Mouse (Mus musculus) liver, embryonic 16.5 days (tissue): ENCODE measurements around the gene Ampd3. TPM values are rescaled to one million over a fixed set of nuclear protein-coding genes. Genes with fewer than 3 reads are reported as not detected.

ENCODE experiments used
- ATAC-seq: fragments of 200-750 bp; cut with Nextera tagmentation; 2 replicates; pipeline ENCODE4 v1.8.0; 2017; ENCODE audit warnings: low read depth, mild to moderate bottlenecking, moderate number of reproducible peaks, moderate library complexity
- H3K27ac ChIP-seq: fragments of 300-500 bp; sonication (generic); 2 replicates; pipeline ENCODE4 v1.5.1; 2014; ENCODE audit warnings: mild to moderate bottlenecking, low read length
- H3K27me3 ChIP-seq: fragments of 300-500 bp; sonication (generic); 2 replicates; pipeline ENCODE4 v1.6.1; 2014; ENCODE audit warnings: low read depth, low read length, mixed read lengths; ENCODE audit not compliant: control insufficient read depth, insufficient read depth
- H3K36me3 ChIP-seq: fragments of 300-500 bp; sonication (generic); 2 replicates; pipeline ENCODE4 v1.6.1; 2014; ENCODE audit warnings: mild to moderate bottlenecking; ENCODE audit not compliant: control insufficient read depth, insufficient read depth
- H3K4me1 ChIP-seq: fragments of 300-500 bp; sonication (generic); 2 replicates; pipeline ENCODE4 v1.6.1; 2014; ENCODE audit warnings: low read depth, low read length, mixed read lengths; ENCODE audit not compliant: control insufficient read depth
- H3K4me2 ChIP-seq: fragments of 300-500 bp; sonication (generic); 2 replicates; pipeline ENCODE4 v1.6.1; 2014; ENCODE audit warnings: low read depth, low read length, mixed read lengths
- H3K4me3 ChIP-seq: fragments of 300-500 bp; sonication (generic); 2 replicates; pipeline ENCODE4 v1.5.1; 2014; ENCODE audit warnings: low read depth, mild to moderate bottlenecking, low read length
- H3K9ac ChIP-seq: fragments of 300-500 bp; sonication (generic); 2 replicates; pipeline ENCODE4 v1.6.1; 2014; ENCODE audit warnings: low read depth, low read length
- H3K9me3 ChIP-seq: fragments of 300-500 bp; sonication (generic); replicated peaks from 2 replicates; pipeline ENCODE4 v1.6.1; 2016; ENCODE audit warnings: low read length; ENCODE audit not compliant: control insufficient read depth
- WGBS: fragments of 180-500 bp; shearing (Covaris S2); extraction: QIAGEN DNeasy Blood & Tissue Kit; methylation state at CpG from one replicate; pipeline ENCODE4 v1.1.7; 2014; ENCODE audit not compliant: insufficient replicate concordance; 5-methylcytosine and 5-hydroxymethylcytosine counted together
- polyA plus RNA-seq: library from polyadenylated mRNA; unstranded; fragments of >200 nt; fragmentation: Nextera tagmentation; extraction: Ambion mirVana; gene quantifications from 2 replicates; pipeline ENCODE4 v1.2.1, GENCODE M21; 2015

Ampd3 gene
- polyA plus RNA-seq, 1 experiment from 2014 or later = 34.4 TPM

GRCm38 (mm10) chr7:110736914-110737313 lies 31.1 kb upstream of the Ampd3 start:
- WGBS = 29% methylated on average over 2 of the region's 2 CpGs
- no peak overlapping the region for H3K4me3 ChIP-seq
- no peak overlapping the region for H3K27ac ChIP-seq
- H3K9ac ChIP-seq = no peak overlapping the region
- ATAC-seq = no peak
- H3K36me3 ChIP-seq = no peaks in the 10 kb centered on the region
- no peak overlapping the region for H3K4me2 ChIP-seq
- no peaks in the 10 kb centered on the region for H3K4me1 ChIP-seq
- 0 out of 2 replicates have a peak, but pooled peaks cover 2% of the 10 kb centered on the region for H3K9me3 ChIP-seq
- no peaks in the 10 kb centered on the region for H3K27me3 ChIP-seq

GRCm38 (mm10) chr7:110739764-110740163 lies 28.2 kb upstream of the Ampd3 start:
- H3K27me3 ChIP-seq = peaks cover 3% of the 10 kb centered on the region; the same call in 1 of the 2 replicates
- H3K4me3 ChIP-seq = no peak overlapping the region
- no peak overlapping the region for H3K9ac ChIP-seq
- WGBS = 52% methylated on average over 5 of the region's 5 CpGs
- H3K4me2 ChIP-seq = no peak overlapping the region
- ATAC-seq = no peak
- H3K4me1 ChIP-seq = no peaks in the 10 kb centered on the region
- H3K36me3 ChIP-seq = no peaks in the 10 kb centered on the region
- no peak overlapping the region for H3K27ac ChIP-seq
- H3K9me3 ChIP-seq = 0 out of 2 replicates have a peak, but pooled peaks cover 2% of the 10 kb centered on the region

GRCm38 (mm10) chr7:110740188-110740587 lies 27.8 kb upstream of the Ampd3 start:
- Histone ChIP-seq H3K4me2 (no peak overlapping the region), H3K27ac (no peak overlapping the region), H3K4me3 (no peak overlapping the region), H3K36me3 (no peaks in the 10 kb centered on the region), H3K9me3 (0 out of 2 replicates have a peak, but pooled peaks cover 2% of the 10 kb centered on the region), H3K27me3 (peaks cover 3% of the 10 kb centered on the region; the same call in 1 of the 2 replicates), H3K4me1 (no peaks in the 10 kb centered on the region), H3K9ac (no peak overlapping the region)
- no peak for ATAC-seq
- 52% methylated on average over 2 of the region's 2 CpGs for WGBS

GRCm38 (mm10) chr7:110742022-110742421 lies 26.0 kb upstream of the Ampd3 start:
- Histone ChIP-seq H3K4me2 (no peak overlapping the region), H3K36me3 (no peaks in the 10 kb centered on the region), H3K27me3 (peaks cover 3% of the 10 kb centered on the region; the same call in 1 of the 2 replicates), H3K4me3 (no peak overlapping the region), H3K4me1 (no peaks in the 10 kb centered on the region), H3K9ac (no peak overlapping the region), H3K9me3 (no peaks in the 10 kb centered on the region), H3K27ac (no peak overlapping the region)
- ATAC-seq = no peak
- WGBS = 61% methylated on average over 5 of the region's 5 CpGs

- H3K27ac ChIP-seq = no peak overlapping the region
- H3K27me3 ChIP-seq = peaks cover 3% of the 10 kb centered on the region; the same call in 1 of the 2 replicates
- no peaks in the 10 kb centered on the region for H3K9me3 ChIP-seq
- H3K36me3 ChIP-seq = no peaks in the 10 kb centered on the region
- 70% methylated on average over 5 of the region's 5 CpGs for WGBS
- H3K4me3 ChIP-seq = no peak overlapping the region
- H3K9ac ChIP-seq = no peak overlapping the region
- ATAC-seq = no peak
- no peak overlapping the region for H3K4me2 ChIP-seq
- H3K4me1 ChIP-seq = no peaks in the 10 kb centered on the region
Measured at GRCm38 (mm10) chr7:110746087-110746562, 21.9 kb upstream of the Ampd3 start.

GRCm38 (mm10) chr7:110746809-110747208 lies 21.2 kb upstream of the Ampd3 start:
- Histone ChIP-seq H3K27me3 (peaks cover 3% of the 10 kb centered on the region; the same call in 1 of the 2 replicates), H3K36me3 (no peaks in the 10 kb centered on the region), H3K27ac (no peak overlapping the region), H3K4me1 (no peaks in the 10 kb centered on the region), H3K4me2 (no peak overlapping the region), H3K9me3 (no peaks in the 10 kb centered on the region), H3K9ac (no peak overlapping the region), H3K4me3 (no peak overlapping the region)
- WGBS = 36% methylated on average over 2 of the region's 2 CpGs
- no peak for ATAC-seq

GRCm38 (mm10) chr7:110750834-110751233 lies 17.2 kb upstream of the Ampd3 start:
- WGBS = 44% methylated on average over 4 of the region's 4 CpGs
- Histone ChIP-seq H3K4me1 (no peaks in the 10 kb centered on the region), H3K4me2 (no peak overlapping the region), H3K27me3 (no peaks in the 10 kb centered on the region), H3K36me3 (no peaks in the 10 kb centered on the region), H3K4me3 (no peak overlapping the region), H3K27ac (no peak overlapping the region), H3K9me3 (no peaks in the 10 kb centered on the region), H3K9ac (no peak overlapping the region)
- ATAC-seq = no peak

GRCm38 (mm10) chr7:110751634-110752033 lies 16.4 kb upstream of the Ampd3 start:
- Histone ChIP-seq H3K9me3 (no peaks in the 10 kb centered on the region), H3K4me2 (no peak overlapping the region), H3K27me3 (no peaks in the 10 kb centered on the region), H3K36me3 (no peaks in the 10 kb centered on the region), H3K4me1 (no peaks in the 10 kb centered on the region), H3K27ac (no peak overlapping the region), H3K9ac (no peak overlapping the region), H3K4me3 (no peak overlapping the region)
- ATAC-seq = no peak
- WGBS = 88% methylated on average over 1 of the region's 1 CpGs

- Histone ChIP-seq H3K27me3 (no peaks in the 10 kb centered on the region), H3K4me2 (no peak overlapping the region), H3K36me3 (no peaks in the 10 kb centered on the region), H3K4me3 (no peak overlapping the region), H3K9me3 (no peaks in the 10 kb centered on the region), H3K4me1 (no peaks in the 10 kb centered on the region), H3K9ac (no peak overlapping the region), H3K27ac (no peak overlapping the region)
- ATAC-seq = no peak
- 70% methylated on average over 1 of the region's 1 CpGs for WGBS
Measured at GRCm38 (mm10) chr7:110753310-110753709, 14.7 kb upstream of the Ampd3 start.
